Mouse (Mus musculus) embryonic facial prominence, embryonic 15.5 days (tissue): Measurements from ENCODE around the gene Grm4. TPM values are rescaled to one million over a fixed set of nuclear protein-coding genes. Genes with fewer than 3 reads are reported as not detected.

Source experiments
- ATAC-seq: fragments of 200-750 bp; cut with Nextera tagmentation; 2 replicates; pipeline ENCODE4 v1.8.0; 2017; ENCODE audit warnings: low read depth, moderate TSS enrichment; ENCODE audit not compliant: insufficient number of reproducible peaks, low FRiP score, low TSS enrichment
- H3K27ac ChIP-seq: fragments of 300-500 bp; sonication (generic); replicated peaks from 2 replicates; pipeline ENCODE4 v1.5.1; 2015; ENCODE audit warnings: mild to moderate bottlenecking, inconsistent platforms
- H3K27me3 ChIP-seq: fragments of 300-500 bp; sonication (generic); 2 replicates; pipeline ENCODE4 v1.6.1; 2015; ENCODE audit warnings: inconsistent platforms
- H3K36me3 ChIP-seq: fragments of 300-500 bp; sonication (generic); 2 replicates; pipeline ENCODE4 v1.6.1; 2015; ENCODE audit warnings: mild to moderate bottlenecking, inconsistent platforms
- H3K4me1 ChIP-seq: fragments of 300-500 bp; sonication (generic); 2 replicates; pipeline ENCODE4 v1.6.1; 2015; ENCODE audit warnings: inconsistent platforms
- H3K4me2 ChIP-seq: fragments of 300-500 bp; sonication (generic); replicated peaks from 2 replicates; pipeline ENCODE4 v1.6.1; 2015; ENCODE audit warnings: mild to moderate bottlenecking, inconsistent platforms
- H3K4me3 ChIP-seq: fragments of 300-500 bp; sonication (generic); replicated peaks from 2 replicates; pipeline ENCODE4 v1.5.1; 2015; ENCODE audit warnings: mild to moderate bottlenecking, inconsistent platforms
- H3K9ac ChIP-seq: fragments of 300-500 bp; sonication (generic); 2 replicates; pipeline ENCODE4 v1.6.1; 2015; ENCODE audit warnings: inconsistent platforms
- H3K9me3 ChIP-seq: fragments of 300-500 bp; sonication (generic); replicated peaks from 2 replicates; pipeline ENCODE4 v1.6.1; 2016; ENCODE audit warnings: inconsistent platforms
- WGBS: fragments of 180-500 bp; shearing (Covaris S2); methylation state at CpG from one replicate; pipeline ENCODE4 v1.1.7; 2015; 5-methylcytosine and 5-hydroxymethylcytosine counted together
- polyA plus RNA-seq: library from polyadenylated mRNA; unstranded; fragments of >200 nt; fragmentation: Nextera tagmentation; extraction: Ambion mirVana; gene quantifications from 2 replicates; pipeline ENCODE4 v1.2.1, GENCODE M21; 2015

Gene Grm4
- polyA plus RNA-seq, 1 experiment from 2014 or later, result 0.85 TPM

DNA sequence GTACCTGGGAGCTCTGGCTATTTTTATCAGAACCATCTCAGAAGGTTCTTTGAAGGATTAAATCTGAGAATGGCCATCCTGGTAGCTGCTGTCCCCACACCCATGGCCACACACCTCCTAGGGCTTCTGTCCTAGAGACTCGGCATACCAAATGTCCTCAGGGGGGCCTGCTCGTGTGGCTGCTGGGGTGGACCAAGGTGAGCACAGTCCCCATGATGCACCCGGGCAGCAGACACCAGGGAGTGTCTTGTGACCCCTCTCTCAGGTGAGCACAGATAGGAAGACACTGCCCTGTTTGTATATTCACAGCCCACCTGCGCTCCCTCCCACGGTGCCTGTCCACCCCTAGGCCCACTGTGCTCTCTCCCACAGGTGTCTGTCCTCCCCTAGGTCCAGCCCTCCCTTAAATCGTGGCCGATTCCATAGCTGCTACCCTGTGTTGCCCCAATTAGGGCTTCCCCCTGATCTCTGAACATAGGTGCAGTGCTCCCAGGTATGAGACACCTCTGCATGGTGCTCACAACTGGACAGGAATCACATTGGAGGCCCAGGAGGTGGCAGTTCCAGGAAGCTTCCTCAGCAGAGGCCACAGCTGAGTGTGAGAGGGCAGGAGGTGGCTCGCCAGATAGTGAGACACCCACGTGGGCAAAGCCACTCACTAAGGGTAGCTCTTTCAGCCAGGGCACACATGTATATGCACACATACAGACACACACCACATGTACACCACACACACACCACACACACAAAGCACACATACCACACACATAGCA, 66.0 kb downstream of the Grm4 start:
- 71% methylated on average over 9 of the region's 9 CpGs for WGBS
- Histone ChIP-seq H3K36me3 (no peaks in the 10 kb centered on the region), H3K4me3 (no peak overlapping the region)

DNA sequence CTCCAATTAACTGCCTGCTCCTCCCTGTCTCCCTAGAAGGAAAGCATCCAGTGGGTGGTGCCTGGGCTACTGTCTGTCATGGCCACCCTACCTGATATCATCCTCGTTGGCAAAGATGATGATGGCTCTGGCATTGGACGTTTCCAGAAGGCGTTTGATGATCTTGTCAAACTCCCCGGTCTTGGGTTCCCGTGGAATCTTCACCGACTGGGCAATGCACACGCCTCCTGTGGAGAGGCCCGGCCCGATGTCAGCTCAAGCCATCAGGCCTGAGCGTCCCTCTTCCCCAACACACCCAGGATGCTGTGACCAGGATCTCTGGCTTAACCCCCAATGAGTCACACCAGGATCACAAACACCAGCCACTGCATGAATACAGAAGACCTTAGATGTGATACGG, 66.8 kb downstream of the Grm4 start:
- 79% methylated on average over 11 of the region's 11 CpGs for WGBS
- H3K4me1 ChIP-seq, result no peaks in the 10 kb centered on the region
- no peak overlapping the region for H3K4me2 ChIP-seq
- ATAC-seq, result no peak
- no peaks in the 10 kb centered on the region for H3K27me3 ChIP-seq
- H3K36me3 ChIP-seq, result no peaks in the 10 kb centered on the region
- H3K4me3 ChIP-seq, result no peak overlapping the region
- no peak overlapping the region for H3K27ac ChIP-seq
- no peaks in the 10 kb centered on the region for H3K9me3 ChIP-seq
- no peak overlapping the region for H3K9ac ChIP-seq

More for the DNA sequence above, 66.0 kb downstream of the Grm4 start:
- H3K27ac ChIP-seq, result no peak overlapping the region
- H3K9ac ChIP-seq, result no peak overlapping the region
- no peaks in the 10 kb centered on the region for H3K9me3 ChIP-seq
- no peak for ATAC-seq
- H3K27me3 ChIP-seq, result 0 out of 2 replicates have a peak, but pooled peaks cover 1% of the 10 kb centered on the region
- no peaks in the 10 kb centered on the region for H3K4me1 ChIP-seq
- no peak overlapping the region for H3K4me2 ChIP-seq

DNA sequence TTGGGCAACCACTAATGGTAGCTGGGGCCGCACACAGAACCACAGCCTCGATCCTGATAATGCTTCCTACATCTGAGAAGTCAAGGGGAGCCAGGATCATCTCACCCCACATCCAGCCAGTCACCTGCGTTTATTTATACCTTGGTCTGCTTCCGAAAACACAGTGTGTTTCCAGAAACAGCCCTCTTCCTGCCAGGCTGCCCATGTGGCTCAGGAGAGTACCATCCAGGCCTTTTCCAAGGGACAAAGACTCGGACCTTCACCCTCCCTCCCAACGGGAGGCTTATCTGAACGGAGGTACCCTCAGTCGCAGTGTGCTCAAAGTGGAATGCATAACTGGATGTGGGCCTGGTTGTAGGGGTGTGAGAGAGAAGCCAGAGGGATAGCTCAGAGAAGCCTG, 68.2 kb downstream of the Grm4 start:
- no peak for ATAC-seq
- 76% methylated on average over 8 of the region's 8 CpGs for WGBS
- Histone ChIP-seq H3K36me3 (no peaks in the 10 kb centered on the region), H3K4me2 (no peak overlapping the region), H3K9ac (no peak overlapping the region), H3K9me3 (no peaks in the 10 kb centered on the region), H3K4me1 (no peaks in the 10 kb centered on the region), H3K27me3 (no peaks in the 10 kb centered on the region), H3K4me3 (no peak overlapping the region), H3K27ac (no peak overlapping the region)

DNA sequence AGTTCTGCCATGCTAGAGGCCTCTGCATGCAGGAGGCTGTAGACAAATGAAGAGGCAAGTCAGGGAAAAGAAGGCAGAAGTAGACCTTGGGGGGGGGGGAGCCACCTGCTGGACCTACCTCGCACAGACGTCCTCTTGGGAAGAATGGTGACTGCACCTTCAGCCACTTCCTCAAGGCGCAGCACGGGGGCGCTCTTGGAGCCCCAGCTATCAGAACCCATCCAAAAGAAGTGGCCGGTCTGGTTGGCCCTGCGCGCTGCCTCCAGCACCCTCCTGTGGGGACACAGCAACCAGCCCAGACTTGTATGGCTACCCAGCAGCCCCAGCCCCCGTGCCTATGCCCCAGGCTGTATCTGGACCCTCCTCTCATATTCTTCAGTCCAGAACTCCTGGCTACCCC, 69.4 kb downstream of the Grm4 start:
- H3K9me3 ChIP-seq, result no peaks in the 10 kb centered on the region
- H3K27ac ChIP-seq, result no peak overlapping the region
- ATAC-seq, result no peak
- no peak overlapping the region for H3K4me3 ChIP-seq
- no peaks in the 10 kb centered on the region for H3K4me1 ChIP-seq
- H3K36me3 ChIP-seq, result no peaks in the 10 kb centered on the region
- H3K9ac ChIP-seq, result no peak overlapping the region
- H3K27me3 ChIP-seq, result no peaks in the 10 kb centered on the region
- no peak overlapping the region for H3K4me2 ChIP-seq
- WGBS, result 19% methylated on average over 9 of the region's 9 CpGs

DNA sequence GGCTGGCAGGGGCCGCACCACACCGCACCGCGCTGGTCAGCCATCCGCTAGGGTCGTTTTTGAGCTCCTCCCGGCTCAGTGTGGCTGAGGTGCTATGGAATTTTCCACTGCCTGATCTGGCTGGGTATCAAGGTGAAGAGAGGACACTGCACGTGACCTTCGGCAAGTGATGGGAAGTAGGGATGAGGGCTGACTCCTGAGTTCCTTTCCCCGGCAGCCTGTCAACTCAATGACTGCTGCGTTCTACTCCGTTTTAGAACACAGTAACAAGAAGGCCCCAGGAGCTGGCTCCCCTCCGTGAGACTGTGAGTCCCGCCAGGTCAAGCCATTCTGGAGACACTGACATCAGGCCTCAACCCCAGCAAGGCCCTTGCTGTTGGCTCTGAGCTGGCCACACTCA, 70.0 kb downstream of the Grm4 start:
- H3K27ac ChIP-seq, result no peak overlapping the region
- WGBS, result 84% methylated on average over 14 of the region's 14 CpGs
- no peaks in the 10 kb centered on the region for H3K4me1 ChIP-seq
- H3K4me2 ChIP-seq, result no peak overlapping the region
- no peaks in the 10 kb centered on the region for H3K9me3 ChIP-seq
- no peak overlapping the region for H3K9ac ChIP-seq
- no peak overlapping the region for H3K4me3 ChIP-seq
- ATAC-seq, result no peak
- no peaks in the 10 kb centered on the region for H3K27me3 ChIP-seq
- H3K36me3 ChIP-seq, result no peaks in the 10 kb centered on the region

DNA sequence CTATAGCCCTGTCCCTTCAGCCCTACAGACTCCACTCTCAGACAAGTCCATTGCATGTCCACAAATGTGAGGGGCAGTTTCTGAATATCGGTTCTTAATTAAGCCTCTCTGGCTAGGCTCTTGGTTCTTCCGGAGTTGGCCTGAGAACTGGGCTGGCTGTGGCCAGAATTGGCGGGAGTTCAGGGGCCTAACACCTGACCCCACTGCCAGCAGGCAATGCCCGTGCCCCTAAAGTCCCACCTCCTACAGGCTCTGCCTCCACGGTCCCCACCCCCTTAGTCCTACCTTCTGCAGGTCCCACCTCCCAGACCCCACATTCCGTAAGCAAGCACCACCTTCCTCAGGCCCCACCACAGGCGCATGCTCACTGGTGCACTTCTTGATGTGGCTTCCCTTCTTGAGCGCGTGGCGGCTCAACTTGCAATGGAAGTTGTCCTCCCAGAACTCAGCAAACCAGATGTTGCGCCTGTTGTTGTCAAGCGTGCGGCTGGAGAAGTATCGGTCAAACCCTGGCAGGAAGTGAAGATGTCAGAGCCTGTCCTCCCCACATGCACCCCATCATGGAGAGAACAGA, 71.4 kb downstream of the Grm4 start:
- H3K4me1 ChIP-seq, result 0 out of 2 replicates have a peak, but pooled peaks cover 7% of the 10 kb centered on the region
- H3K9ac ChIP-seq, result no peak overlapping the region
- H3K27me3 ChIP-seq, result no peaks in the 10 kb centered on the region
- no peak for ATAC-seq
- H3K4me2 ChIP-seq, result no peak overlapping the region
- H3K4me3 ChIP-seq, result no peak overlapping the region
- no peaks in the 10 kb centered on the region for H3K36me3 ChIP-seq
- H3K27ac ChIP-seq, result no peak overlapping the region
- WGBS, result 78% methylated on average over 14 of the region's 14 CpGs
- H3K9me3 ChIP-seq, result no peaks in the 10 kb centered on the region

DNA sequence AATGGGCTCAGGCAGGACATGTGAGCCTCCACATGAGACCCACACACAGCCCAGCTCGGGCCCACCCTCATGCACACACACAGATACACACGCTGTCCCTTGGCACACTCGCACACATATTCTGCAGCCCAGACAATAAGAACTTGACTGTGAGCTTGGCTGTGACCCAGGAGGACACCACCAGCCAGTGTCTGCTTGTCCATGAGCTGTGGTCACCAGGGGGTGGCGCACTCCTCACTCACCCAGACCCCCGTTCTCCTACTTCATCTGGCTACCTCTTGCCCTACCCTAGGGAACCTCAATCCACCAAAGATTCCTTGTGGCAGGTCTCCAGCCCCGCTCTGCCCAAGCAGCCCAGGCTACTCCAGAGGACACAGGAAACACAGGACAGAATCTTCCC, 72.5 kb downstream of the Grm4 start:
- no peak for ATAC-seq

DNA sequence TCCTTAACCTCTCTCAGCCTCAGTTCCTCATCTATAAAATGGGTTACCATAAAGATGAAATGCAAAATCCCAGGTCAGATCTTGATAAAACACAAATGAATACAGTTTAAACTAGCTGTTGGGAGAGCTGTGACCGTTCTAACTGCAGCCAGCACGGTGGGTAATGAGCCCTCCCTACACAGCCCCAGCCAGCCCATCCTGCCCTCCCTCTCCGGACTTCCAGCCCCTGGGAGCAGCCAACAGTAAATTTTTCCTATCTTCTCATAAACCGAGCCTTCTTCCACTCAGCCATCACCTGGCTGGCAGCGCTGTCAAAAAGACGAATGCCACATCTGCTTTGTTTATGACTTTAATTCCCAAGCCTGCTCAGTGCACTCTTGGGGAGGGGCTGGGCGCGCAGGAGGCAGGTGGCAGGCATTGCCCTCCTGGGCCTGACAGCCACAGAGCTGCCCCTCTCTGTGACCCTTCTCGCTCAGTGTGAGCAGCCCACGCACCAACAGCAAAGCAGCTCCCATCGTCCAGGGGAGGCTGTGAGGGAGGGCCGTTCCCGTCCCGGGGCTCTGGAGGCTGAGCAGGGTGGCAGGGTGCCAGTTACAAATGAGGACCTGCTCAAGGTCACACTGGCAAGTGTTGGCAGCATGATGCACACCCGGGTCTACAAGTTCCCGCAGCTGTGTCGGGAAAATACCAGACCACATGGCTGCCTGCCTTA, 75.7 kb downstream of the Grm4 start:
- no peak for ATAC-seq
- H3K27ac ChIP-seq, result no peak overlapping the region
- H3K9ac ChIP-seq, result no peak overlapping the region
- no peaks in the 10 kb centered on the region for H3K27me3 ChIP-seq
- WGBS, result 47% methylated on average over 17 of the region's 17 CpGs
- H3K4me3 ChIP-seq, result no peak overlapping the region
- no peak overlapping the region for H3K4me2 ChIP-seq
- peaks cover 23% of the 10 kb centered on the region; the same call in 1 of the 2 replicates for H3K4me1 ChIP-seq
- H3K9me3 ChIP-seq, result no peaks in the 10 kb centered on the region
- H3K36me3 ChIP-seq, result no peaks in the 10 kb centered on the region

More for the DNA sequence above, 72.5 kb downstream of the Grm4 start:
- Histone ChIP-seq H3K4me1 (0 out of 2 replicates have a peak, but pooled peaks cover 7% of the 10 kb centered on the region), H3K36me3 (no peaks in the 10 kb centered on the region), H3K4me3 (no peak overlapping the region), H3K9me3 (no peaks in the 10 kb centered on the region), H3K27ac (no peak overlapping the region), H3K27me3 (no peaks in the 10 kb centered on the region), H3K4me2 (no peak overlapping the region), H3K9ac (no peak overlapping the region)
- WGBS, result 62% methylated on average over 6 of the region's 6 CpGs

DNA sequence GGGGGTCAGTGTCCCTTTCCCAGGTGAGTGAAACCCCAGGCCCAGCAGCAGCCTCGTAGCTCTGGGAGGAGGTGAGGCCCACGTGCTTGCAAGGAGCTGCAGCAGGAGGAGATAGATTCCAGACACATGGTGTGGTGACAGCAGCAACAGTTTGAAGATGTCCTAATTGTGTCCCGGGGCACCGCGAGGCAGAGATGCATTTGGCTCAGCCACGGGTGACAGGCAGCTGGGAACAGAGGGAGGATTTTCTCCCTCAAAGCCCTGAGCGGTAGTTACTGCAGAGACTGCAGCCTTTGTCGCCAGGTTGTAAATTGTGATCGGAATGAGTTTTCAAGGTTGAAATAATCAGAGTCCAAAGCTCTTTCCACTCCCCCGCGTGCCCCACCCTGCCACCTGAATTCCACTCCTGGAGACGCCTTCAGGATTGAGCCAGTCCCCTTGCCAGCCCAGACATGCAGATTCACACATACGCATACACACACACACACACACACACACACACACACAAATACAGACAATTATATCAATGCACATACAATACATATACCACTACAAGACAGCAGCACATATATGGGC, 78.6 kb downstream of the Grm4 start:
- H3K27me3 ChIP-seq, result no peaks in the 10 kb centered on the region
- ATAC-seq, result no peak
- no peak overlapping the region for H3K4me3 ChIP-seq
- H3K4me2 ChIP-seq, result no peak overlapping the region
- WGBS, result 41% methylated on average over 13 of the region's 13 CpGs
- peaks cover 23% of the 10 kb centered on the region; the same call in 1 of the 2 replicates for H3K4me1 ChIP-seq
- H3K36me3 ChIP-seq, result no peaks in the 10 kb centered on the region
- H3K9me3 ChIP-seq, result no peaks in the 10 kb centered on the region
- H3K9ac ChIP-seq, result no peak overlapping the region
- H3K27ac ChIP-seq, result no peak overlapping the region

DNA sequence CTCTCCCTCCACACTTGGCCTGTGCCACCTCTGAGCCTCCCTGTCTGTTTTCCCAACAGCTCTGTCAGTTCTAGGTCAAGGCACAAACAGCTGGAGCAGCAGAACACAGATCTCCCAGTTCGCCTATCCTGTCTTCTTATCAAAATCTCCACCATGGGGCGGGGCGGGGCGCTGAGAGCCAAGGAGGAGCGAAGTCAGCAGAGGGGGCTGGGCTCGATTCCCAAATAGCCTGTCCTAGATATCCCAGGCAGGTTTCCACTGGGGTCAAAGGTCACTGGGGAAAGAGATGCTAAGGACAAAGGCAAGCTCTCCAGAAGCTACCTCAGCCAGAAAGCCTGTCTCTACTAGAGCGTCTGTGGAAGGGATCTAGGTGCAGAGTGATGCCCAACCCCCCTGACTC, 79.4 kb downstream of the Grm4 start:
- 64% methylated on average over 7 of the region's 7 CpGs for WGBS
- no peak for ATAC-seq

DNA sequence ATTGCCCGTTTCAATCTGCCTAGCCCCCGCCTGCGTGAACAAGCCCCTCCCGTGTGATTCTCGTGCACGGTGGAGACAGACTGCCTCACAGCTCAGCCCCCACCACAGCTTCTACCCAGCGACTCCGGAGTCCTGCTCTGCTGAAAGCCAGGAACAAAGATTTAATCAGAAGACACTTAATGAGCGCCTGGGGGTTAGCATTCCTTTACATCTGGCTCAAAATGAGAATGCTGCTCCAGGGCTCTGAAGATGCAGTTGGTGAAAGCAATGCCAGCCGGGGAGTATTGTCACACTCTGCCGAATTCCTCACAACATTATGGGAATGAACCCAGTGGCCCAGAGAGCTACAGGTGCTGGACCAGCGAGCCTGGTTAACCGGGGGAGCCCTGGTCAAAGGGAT, 85.4 kb downstream of the Grm4 start:
- ATAC-seq, result no peak
- no peak overlapping the region for H3K4me3 ChIP-seq
- H3K36me3 ChIP-seq, result no peaks in the 10 kb centered on the region
- no peaks in the 10 kb centered on the region; the same call in none of the 2 replicates for H3K27me3 ChIP-seq
- 8% methylated on average over 13 of the region's 13 CpGs for WGBS
- no peak overlapping the region for H3K9ac ChIP-seq
- H3K4me1 ChIP-seq, result peaks cover 11% of the 10 kb centered on the region
- no peak overlapping the region for H3K27ac ChIP-seq
- no peaks in the 10 kb centered on the region for H3K9me3 ChIP-seq
- H3K4me2 ChIP-seq, result no peak overlapping the region

More for the DNA sequence above, 79.4 kb downstream of the Grm4 start:
- Histone ChIP-seq H3K4me3 (no peak overlapping the region), H3K9me3 (no peaks in the 10 kb centered on the region), H3K4me2 (no peak overlapping the region), H3K4me1 (peaks cover 23% of the 10 kb centered on the region; the same call in 1 of the 2 replicates), H3K27ac (no peak overlapping the region), H3K9ac (no peak overlapping the region), H3K36me3 (no peaks in the 10 kb centered on the region), H3K27me3 (no peaks in the 10 kb centered on the region)
